Mouse (Mus musculus) neural tube, embryonic 14.5 days (tissue): ENCODE results near the gene Npm3. TPM values are rescaled to one million over a fixed set of nuclear protein-coding genes. Genes with fewer than 3 reads are reported as not detected.

ENCODE experiments used
- ATAC-seq: fragments of 200-750 bp; cut with Nextera tagmentation; 2 replicates; pipeline ENCODE4 v1.8.0; 2017; ENCODE audit warnings: low read depth, mild to moderate bottlenecking, moderate TSS enrichment, moderate library complexity
- H3K27ac ChIP-seq: fragments of 300-500 bp; sonication (generic); 2 replicates; pipeline ENCODE4 v1.5.1; 2014; ENCODE audit warnings: low read depth, mild to moderate bottlenecking, control low read depth, low read length, moderate library complexity, mixed read lengths
- H3K27me3 ChIP-seq: fragments of 300-500 bp; sonication (generic); 2 replicates; pipeline ENCODE4 v1.6.1; 2014; ENCODE audit warnings: low read length; ENCODE audit not compliant: control insufficient read depth, insufficient read depth
- H3K36me3 ChIP-seq: fragments of 300-500 bp; sonication (generic); 2 replicates; pipeline ENCODE4 v1.6.1; 2014; ENCODE audit warnings: low read length, mixed read lengths; ENCODE audit not compliant: control insufficient read depth, insufficient read depth
- H3K4me1 ChIP-seq: fragments of 300-500 bp; sonication (generic); 2 replicates; pipeline ENCODE4 v1.6.1; 2014; ENCODE audit warnings: low read length; ENCODE audit not compliant: control insufficient read depth, insufficient read depth
- H3K4me2 ChIP-seq: fragments of 300-500 bp; sonication (generic); 2 replicates; pipeline ENCODE4 v1.6.1; 2014; ENCODE audit warnings: mild to moderate bottlenecking, low read depth, low read length, control low read depth
- H3K4me3 ChIP-seq: fragments of 300-500 bp; sonication (generic); 2 replicates; pipeline ENCODE4 v1.5.1; 2014; ENCODE audit warnings: low read depth, low read length, control low read depth, mixed read lengths
- H3K9ac ChIP-seq: fragments of 300-500 bp; sonication (generic); replicated peaks from 2 replicates; pipeline ENCODE4 v1.6.1; 2014; ENCODE audit warnings: low read depth, mild to moderate bottlenecking, control low read depth, low read length, mixed read lengths
- H3K9me3 ChIP-seq: fragments of 300-500 bp; sonication (generic); 2 replicates; pipeline ENCODE4 v1.6.1; 2016; ENCODE audit warnings: low read length; ENCODE audit not compliant: control insufficient read depth
- WGBS: fragments of 180-500 bp; shearing (Covaris S2); extraction: QIAGEN DNeasy Blood & Tissue Kit; methylation state at CpG from one replicate; pipeline ENCODE4 v1.1.7; 2014; 5-methylcytosine and 5-hydroxymethylcytosine counted together
- polyA plus RNA-seq: library from polyadenylated mRNA; unstranded; fragments of >200 nt; fragmentation: Nextera tagmentation; extraction: Ambion mirVana; gene quantifications from 2 replicates; pipeline ENCODE4 v1.2.1, GENCODE M21; 2014

The Npm3 gene
- polyA plus RNA-seq, 1 experiment from 2014 or later, result 5.9 TPM

DNA sequence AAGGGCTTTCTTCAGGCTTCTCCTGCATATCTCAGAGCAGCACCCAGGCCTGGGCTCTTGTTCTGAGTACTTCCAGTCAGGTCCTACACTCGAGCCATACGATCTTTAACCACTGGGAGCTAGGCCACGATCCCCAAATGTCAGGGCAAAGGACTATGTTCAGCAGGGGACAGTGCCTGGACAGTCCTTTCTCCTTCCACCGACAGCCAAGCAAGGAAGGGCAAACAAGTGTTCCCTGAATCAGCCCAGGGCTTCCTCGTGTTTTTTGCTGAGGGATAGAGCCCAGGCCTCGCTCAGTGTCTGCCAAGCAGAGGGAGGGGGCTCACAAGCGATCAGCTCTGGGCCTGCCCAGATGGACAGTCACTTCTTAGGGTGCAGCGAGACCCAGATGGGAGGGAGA lies 19.3 kb downstream of the Npm3 start:
- ATAC-seq, result no peak
- no peak overlapping the region for H3K4me3 ChIP-seq
- H3K36me3 ChIP-seq, result no peaks in the 10 kb centered on the region
- H3K9me3 ChIP-seq, result no peaks in the 10 kb centered on the region
- no peak overlapping the region for H3K4me2 ChIP-seq
- 78% methylated on average over 8 of the region's 8 CpGs for WGBS
- no peak overlapping the region for H3K27ac ChIP-seq
- no peak overlapping the region for H3K9ac ChIP-seq
- no peaks in the 10 kb centered on the region for H3K4me1 ChIP-seq
- peaks cover 60% of the 10 kb centered on the region for H3K27me3 ChIP-seq

DNA sequence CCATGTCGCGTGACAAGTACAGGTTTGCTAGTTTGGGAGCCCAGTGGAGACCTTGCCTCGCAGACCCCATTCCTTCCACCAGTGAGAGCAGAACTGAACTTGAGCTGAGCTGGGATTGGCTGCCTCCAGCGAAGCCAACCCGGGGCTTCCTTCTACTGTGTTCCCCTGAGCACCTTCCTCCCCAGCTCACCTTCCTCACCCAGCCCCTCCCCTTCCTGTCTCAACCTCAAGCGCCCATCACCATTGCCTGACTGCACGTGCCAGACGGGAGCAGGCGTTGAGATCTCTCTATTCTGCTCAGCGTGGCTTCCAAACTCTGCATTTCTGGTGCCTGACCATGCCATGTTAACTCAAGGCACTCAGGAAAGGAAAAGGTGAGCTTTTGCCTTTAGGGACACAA lies 22.2 kb downstream of the Npm3 start:
- WGBS, result 78% methylated on average over 10 of the region's 10 CpGs
- H3K4me1 ChIP-seq, result no peaks in the 10 kb centered on the region
- H3K27ac ChIP-seq, result no peak overlapping the region
- no peak overlapping the region for H3K4me2 ChIP-seq
- ATAC-seq, result no peak
- no peaks in the 10 kb centered on the region for H3K9me3 ChIP-seq
- H3K4me3 ChIP-seq, result no peak overlapping the region
- peaks cover 35% of the 10 kb centered on the region for H3K27me3 ChIP-seq
- no peak overlapping the region for H3K9ac ChIP-seq
- no peaks in the 10 kb centered on the region for H3K36me3 ChIP-seq

DNA sequence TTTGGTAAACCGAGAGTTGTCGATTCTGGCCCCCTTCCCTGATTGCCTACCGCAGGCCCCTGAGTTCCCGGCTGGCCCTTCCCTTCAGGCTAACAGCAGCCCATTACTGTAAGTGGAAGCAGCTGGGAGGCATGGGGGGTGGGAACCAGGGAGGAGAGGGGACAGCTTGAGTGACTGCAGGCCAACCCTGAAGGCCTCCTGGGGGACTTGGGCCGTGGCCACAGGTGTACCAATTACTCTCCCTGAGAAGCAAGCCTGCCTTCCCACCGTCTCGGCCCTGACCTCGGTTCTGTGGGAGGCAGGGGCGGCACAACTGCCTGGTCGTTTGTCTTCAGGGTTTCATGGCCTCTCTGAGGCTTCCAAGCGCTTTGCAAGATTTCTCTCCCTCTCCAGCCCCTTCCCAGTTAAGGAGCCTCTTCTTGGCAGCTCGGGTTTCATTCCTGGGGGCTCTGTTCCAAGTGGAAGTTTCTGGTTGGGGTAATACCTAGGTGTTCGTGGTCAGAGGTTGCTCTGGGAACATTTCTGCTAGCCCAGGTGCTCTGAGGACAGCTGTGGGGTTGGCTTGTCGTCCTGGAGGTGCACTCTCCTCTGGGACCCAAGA lies 23.6 kb downstream of the Npm3 start:
- Histone ChIP-seq H3K27me3 (peaks cover 23% of the 10 kb centered on the region), H3K9ac (no peak overlapping the region), H3K4me1 (no peaks in the 10 kb centered on the region), H3K36me3 (no peaks in the 10 kb centered on the region), H3K4me2 (no peak overlapping the region), H3K4me3 (no peak overlapping the region), H3K27ac (no peak overlapping the region), H3K9me3 (no peaks in the 10 kb centered on the region)
- ATAC-seq, result no peak
- whole genome bisulfite sequencing, result 35% methylated on average over 14 of the region's 14 CpGs

DNA sequence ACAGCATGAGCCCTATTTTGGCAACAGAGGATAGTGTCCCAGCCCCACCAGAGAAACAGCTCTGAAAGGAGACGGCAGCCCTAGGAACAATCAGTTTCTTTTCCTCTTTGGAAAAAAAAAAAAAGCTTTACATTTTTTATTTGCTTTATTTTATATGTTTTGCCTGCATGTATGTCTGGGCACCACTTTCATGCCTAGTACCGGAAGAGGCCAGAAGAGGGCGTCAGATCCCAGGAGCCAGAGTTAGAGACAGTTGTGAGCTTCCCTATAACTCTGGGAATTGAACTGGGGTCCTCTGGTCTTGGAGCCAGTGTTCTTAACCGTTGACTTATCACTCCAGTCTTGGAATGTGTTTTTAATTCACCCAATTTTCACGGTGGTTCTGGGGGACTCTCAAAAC lies 27.2 kb downstream of the Npm3 start:
- Histone ChIP-seq H3K27me3 (peaks cover 8% of the 10 kb centered on the region), H3K36me3 (no peaks in the 10 kb centered on the region), H3K4me2 (no peak overlapping the region), H3K4me1 (no peaks in the 10 kb centered on the region), H3K9ac (no peak overlapping the region), H3K4me3 (no peak overlapping the region), H3K27ac (no peak overlapping the region), H3K9me3 (no peaks in the 10 kb centered on the region)
- WGBS, result 79% methylated on average over 5 of the region's 5 CpGs
- no peak for ATAC-seq

DNA sequence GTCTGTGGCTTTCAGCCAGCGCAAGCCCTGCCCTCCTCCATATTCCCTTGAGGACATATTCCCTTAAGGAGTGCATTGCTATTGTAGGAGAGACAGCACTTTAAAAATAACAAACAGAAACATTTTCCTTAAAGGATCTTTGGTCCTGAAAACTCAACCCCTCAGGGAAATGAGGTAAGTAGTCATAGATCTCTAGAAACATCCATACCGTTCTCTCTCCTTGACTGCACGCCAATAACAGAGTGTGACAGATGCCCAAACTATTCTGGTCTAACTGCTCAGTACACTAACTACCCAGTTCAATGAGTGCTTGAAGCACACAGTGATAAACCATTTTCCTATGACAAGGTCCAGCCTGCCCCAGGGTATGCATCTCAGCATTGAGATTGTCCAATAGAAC lies 31.1 kb downstream of the Npm3 start:
- Histone ChIP-seq H3K4me2 (peak overlapping the region; percentile 40; the same call in 1 of the 2 replicates), H3K4me3 (no peak overlapping the region), H3K9ac (no peak overlapping the region), H3K4me1 (no peaks in the 10 kb centered on the region), H3K27ac (peak overlapping the region; percentile 2), H3K36me3 (no peaks in the 10 kb centered on the region), H3K27me3 (peaks cover 3% of the 10 kb centered on the region; the same call in 1 of the 2 replicates), H3K9me3 (no peaks in the 10 kb centered on the region)
- 60% methylated on average over 3 of the region's 3 CpGs for WGBS
- ATAC-seq, result no peak

DNA sequence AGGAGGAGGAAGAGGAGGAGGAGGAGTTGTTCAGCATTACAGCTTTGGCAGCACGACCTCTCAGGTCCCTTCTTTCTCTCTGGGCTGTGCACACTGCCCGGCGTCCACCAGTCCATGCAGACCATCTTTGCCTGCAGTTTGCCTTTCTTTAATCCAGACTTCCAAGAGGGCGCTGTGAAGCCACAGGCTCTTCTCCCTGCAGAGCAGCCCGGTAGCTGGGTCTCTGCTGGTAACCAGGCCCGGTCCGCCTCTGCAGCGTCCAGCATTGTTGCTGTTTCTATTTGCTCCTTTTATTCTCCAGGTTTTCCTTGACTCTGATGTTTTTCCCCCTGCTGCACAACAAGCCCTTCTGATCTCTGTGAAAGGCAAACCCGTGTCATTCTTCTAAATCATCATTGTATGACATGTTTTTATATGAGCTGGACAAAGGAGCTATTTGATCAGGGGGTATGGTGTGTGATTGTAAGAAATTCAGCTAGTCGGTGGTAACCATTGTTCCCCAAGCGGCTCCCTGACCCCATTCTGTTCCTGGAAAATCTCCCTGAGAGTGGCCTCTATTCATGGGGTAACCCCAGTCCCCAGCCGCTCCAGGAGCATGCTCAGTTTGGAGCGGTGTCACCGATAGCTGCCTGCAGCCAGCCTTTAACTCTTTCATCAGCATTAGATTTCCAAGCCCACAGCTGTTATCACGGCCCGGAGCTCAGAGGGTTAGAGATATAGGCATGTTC lies 31.7 kb downstream of the Npm3 start:
- H3K27me3 ChIP-seq, result peaks cover 3% of the 10 kb centered on the region; the same call in 1 of the 2 replicates
- H3K9me3 ChIP-seq, result no peaks in the 10 kb centered on the region
- H3K4me3 ChIP-seq, result 0 out of 2 replicates have a peak overlapping the region, but pooled peaks have one; percentile 3
- H3K4me1 ChIP-seq, result no peaks in the 10 kb centered on the region
- ATAC-seq, result peak; percentile 88
- peak overlapping the region; percentile 2 for H3K27ac ChIP-seq
- peak overlapping the region; percentile 40 for H3K4me2 ChIP-seq
- WGBS, result 4% methylated on average over 16 of the region's 16 CpGs
- peak overlapping the region; percentile 25; the same call in 1 of the 2 replicates for H3K9ac ChIP-seq
- no peaks in the 10 kb centered on the region for H3K36me3 ChIP-seq

DNA sequence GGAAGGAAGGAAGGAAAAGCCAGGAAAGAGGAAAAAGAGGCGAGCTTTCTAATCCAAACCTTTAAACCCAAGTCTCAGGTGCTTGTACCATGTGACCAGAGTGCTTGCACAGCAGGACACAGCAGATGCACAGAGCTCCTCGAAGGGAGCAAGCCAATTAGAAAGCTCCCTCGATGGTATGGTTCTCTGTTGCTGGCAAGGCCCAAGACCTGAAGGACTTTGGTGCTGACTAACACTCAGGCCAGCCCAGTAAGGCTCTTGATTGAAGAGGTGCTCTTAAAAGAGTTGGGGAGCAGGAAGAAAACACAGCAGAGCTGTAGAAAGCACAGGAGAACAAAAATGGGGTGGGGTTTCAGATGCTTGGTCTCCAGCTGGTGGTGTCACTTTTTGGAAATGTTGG lies 40.7 kb downstream of the Npm3 start:
- Histone ChIP-seq H3K27me3 (no peaks in the 10 kb centered on the region), H3K9ac (no peak overlapping the region), H3K4me2 (no peak overlapping the region), H3K9me3 (no peaks in the 10 kb centered on the region), H3K4me3 (no peak overlapping the region), H3K4me1 (no peaks in the 10 kb centered on the region), H3K27ac (no peak overlapping the region), H3K36me3 (no peaks in the 10 kb centered on the region)
- WGBS, result 70% methylated on average over 3 of the region's 3 CpGs
- ATAC-seq, result no peak

Other genes starting within 250 kb of the Npm3 start
- 9.2 and 11.7 TPM in 2 replicates for gene Poll, start 189.1 kb downstream of the Npm3 start, polyA plus RNA-seq
- gene Gm17018, start 189.0 kb downstream of the Npm3 start, polyA plus RNA-seq, result 68.1 and 76.3 TPM in 2 replicates
- gene Fbxw4, start 89.3 kb downstream of the Npm3 start, polyA plus RNA-seq, result 6.8 and 8.4 TPM in 2 replicates
- gene Fgf8, start 6.7 kb downstream of the Npm3 start, polyA plus RNA-seq, result 0.35 TPM in 1 of 2 replicates, not detected in the other
- 106 and 108 TPM in 2 replicates for gene Mgea5, start 34.2 kb upstream of the Npm3 start, polyA plus RNA-seq
- gene Kcnip2, start 66.5 kb upstream of the Npm3 start, polyA plus RNA-seq, result 17.2 and 20.4 TPM in 2 replicates
- 21.7 and 22.5 TPM in 2 replicates for gene Armh3, start 248.9 kb upstream of the Npm3 start, polyA plus RNA-seq